Mouse (Mus musculus): Measurements from ENCODE around the gene Gstm7. TPM values are rescaled to one million over a fixed set of nuclear protein-coding genes. Genes with fewer than 3 reads are reported as not detected.
A peak's percentile ranks its signal among the peaks of the same experiment; 100 is the strongest.
"Not testable (repeated sequence)": the region's sequence is repeated elsewhere in the genome, so short reads cannot be mapped to it uniquely, and the experiment has no call there.

Gstm7 gene
- polyA plus RNA-seq (2014; fragmentation: Nextera tagmentation; extraction: Ambion mirVana), result 37.1 and 37.2 TPM in 2 replicates

DNA sequence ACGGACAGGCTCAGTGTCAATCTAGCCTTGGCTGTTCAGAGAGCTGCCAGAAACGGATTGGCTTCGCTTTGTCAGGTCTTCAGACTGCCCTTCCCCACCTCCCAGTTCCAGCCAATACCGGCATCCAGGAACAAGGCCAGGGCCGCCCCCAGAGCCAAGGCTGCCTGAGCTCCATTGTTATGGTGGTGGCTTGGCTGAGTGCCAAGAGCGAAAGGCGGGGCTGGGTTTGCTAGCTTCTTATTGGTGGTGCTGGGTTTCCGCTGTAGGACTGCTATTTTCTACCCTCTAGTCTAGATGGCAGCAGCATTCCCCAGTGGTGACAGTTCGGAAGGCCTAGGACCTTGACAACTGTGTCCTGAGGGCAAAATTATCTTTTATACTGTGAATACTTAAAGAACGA lies at the start of gene Gstm7:
Gstm7 (minus strand) TSS at position 148 of the 400 bp plus-strand sequence.
- DNase-seq (ENCODE audit: low spot score) (peak; percentile 99), ATAC-seq (ENCODE audit: insufficient number of reproducible peaks, low FRiP score, low TSS enrichment, low read depth) (peak; percentile 95)
- Histone ChIP-seq H3K4me1 (ENCODE audit: control insufficient read depth, insufficient read depth, low read length) (0 out of 2 replicates have a peak, but pooled peaks cover 2% of the 10 kb centered on the region), H3K4me2 (ENCODE audit: low read depth, severe bottlenecking) (peak within 1 kb of the TSS; percentile 47), H3K27ac (replicated peaks; ENCODE audit: low read depth, low read length) (0 out of 2 replicates have a peak within 1 kb of the TSS, but pooled peaks have one; percentile 33), H3K4me3 (ENCODE audit: low read depth, low read length) (peak within 1 kb of the TSS; percentile 20; the same call in 1 of the 2 replicates), H3K27me3 (ENCODE audit: control insufficient read depth, insufficient read depth, low read length) (no peaks in the 10 kb centered on the region), H3K9me3 (ENCODE audit: control insufficient read depth, low read length) (no peaks in the 10 kb centered on the region), H3K36me3 (ENCODE audit: control insufficient read depth, insufficient read depth, low read length) (no peaks in the 10 kb centered on the region), H3K9ac (ENCODE audit: low read length) (peak within 1 kb of the TSS; percentile 55)
- 9% methylated on average over 10 of the region's 10 CpGs for WGBS

DNA sequence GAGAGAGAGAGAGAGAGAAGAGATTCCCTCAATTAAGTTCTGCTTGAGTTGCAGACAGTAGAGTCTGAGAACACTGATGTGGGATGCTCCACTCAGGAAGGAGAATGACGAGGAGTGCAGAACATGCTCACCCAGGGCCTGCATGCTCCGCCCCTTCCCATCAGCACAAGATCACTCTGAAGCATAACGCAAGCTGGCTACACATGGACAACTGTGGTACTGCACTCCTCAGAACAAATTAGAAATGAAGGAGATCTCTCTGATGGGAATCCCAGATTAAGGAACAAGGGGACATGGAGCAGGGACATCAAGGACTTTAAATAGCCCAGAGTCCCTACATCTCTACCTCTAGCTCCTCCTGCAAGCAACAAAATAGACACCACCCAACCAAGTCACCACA lies 49.6 kb upstream of the Gstm7 start:
- Histone ChIP-seq H3K36me3 (ENCODE audit: control insufficient read depth, insufficient read depth, low read length) (no peaks in the 10 kb centered on the region), H3K4me3 (ENCODE audit: low read depth, low read length) (no peak overlapping the region), H3K27me3 (ENCODE audit: control insufficient read depth, insufficient read depth, low read length) (no peaks in the 10 kb centered on the region), H3K4me2 (ENCODE audit: low read depth, severe bottlenecking) (no peak overlapping the region), H3K4me1 (ENCODE audit: control insufficient read depth, insufficient read depth, low read length) (no peaks in the 10 kb centered on the region), H3K27ac (replicated peaks; ENCODE audit: low read depth, low read length) (no peak overlapping the region), H3K9ac (ENCODE audit: low read length) (no peak overlapping the region), H3K9me3 (ENCODE audit: control insufficient read depth, low read length) (no peaks in the 10 kb centered on the region)
- ATAC-seq (ENCODE audit: insufficient number of reproducible peaks, low FRiP score, low TSS enrichment, low read depth), result no peak
- no peak for DNase-seq (ENCODE audit: low spot score)
- WGBS, result 80% methylated on average over 3 of the region's 3 CpGs

DNA sequence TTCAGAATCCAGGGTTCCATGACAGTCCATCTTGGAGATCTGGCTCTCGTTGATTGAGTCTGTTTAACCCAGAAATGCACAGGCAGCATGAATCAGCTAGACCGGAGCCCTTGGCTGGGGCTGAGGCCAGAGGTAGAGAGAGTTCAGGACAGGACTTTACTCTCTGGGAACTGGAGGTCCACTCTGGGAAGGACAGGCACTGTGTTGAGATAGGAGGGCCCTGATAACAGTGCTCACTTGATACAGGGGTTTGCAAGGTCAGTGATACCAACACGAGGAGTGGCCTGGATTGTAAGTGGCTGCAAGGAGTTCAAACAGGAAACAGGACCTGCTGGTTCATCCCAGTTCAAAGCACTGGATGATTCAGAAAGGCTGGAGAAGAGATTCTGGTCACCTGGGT lies 46.1 kb upstream of the Gstm7 start:
- Histone ChIP-seq H3K27me3 (ENCODE audit: control insufficient read depth, insufficient read depth, low read length) (no peaks in the 10 kb centered on the region), H3K4me1 (ENCODE audit: control insufficient read depth, insufficient read depth, low read length) (no peaks in the 10 kb centered on the region), H3K9ac (ENCODE audit: low read length) (no peak overlapping the region), H3K4me2 (ENCODE audit: low read depth, severe bottlenecking) (no peak overlapping the region), H3K9me3 (ENCODE audit: control insufficient read depth, low read length) (no peaks in the 10 kb centered on the region), H3K36me3 (ENCODE audit: control insufficient read depth, insufficient read depth, low read length) (no peaks in the 10 kb centered on the region), H3K4me3 (ENCODE audit: low read depth, low read length) (no peak overlapping the region), H3K27ac (replicated peaks; ENCODE audit: low read depth, low read length) (no peak overlapping the region)
- 78% methylated on average over 3 of the region's 3 CpGs for WGBS
- DNase-seq (ENCODE audit: low spot score), result no peak
- ATAC-seq (ENCODE audit: insufficient number of reproducible peaks, low FRiP score, low TSS enrichment, low read depth), result no peak

DNA sequence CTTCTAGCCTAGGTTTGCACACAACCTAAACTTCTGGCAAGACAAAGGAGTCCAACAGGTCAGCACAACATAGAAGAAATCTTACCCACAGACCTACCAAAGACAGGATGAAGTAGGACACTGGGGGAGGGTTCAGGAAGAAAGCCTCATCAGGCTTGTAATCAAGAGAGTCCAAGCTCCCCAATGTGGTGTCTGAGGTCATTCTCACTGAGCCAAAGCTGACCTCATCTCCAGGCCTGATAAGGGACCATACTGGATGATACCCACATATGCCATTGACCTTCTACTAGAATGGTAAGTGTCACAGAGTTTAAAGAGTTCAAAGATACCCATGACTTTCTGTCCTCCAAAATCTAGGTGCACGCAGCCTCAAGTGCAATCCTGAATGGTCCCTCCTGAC lies 42.6 kb upstream of the Gstm7 start:
- WGBS, result 92% methylated on average over 1 of the region's 1 CpGs
- H3K27ac ChIP-seq (replicated peaks; ENCODE audit: low read depth, low read length), result no peak overlapping the region
- no peaks in the 10 kb centered on the region for H3K27me3 ChIP-seq (ENCODE audit: control insufficient read depth, insufficient read depth, low read length)
- no peaks in the 10 kb centered on the region for H3K4me1 ChIP-seq (ENCODE audit: control insufficient read depth, insufficient read depth, low read length)
- no peak overlapping the region for H3K9ac ChIP-seq (ENCODE audit: low read length)
- no peaks in the 10 kb centered on the region for H3K9me3 ChIP-seq (ENCODE audit: control insufficient read depth, low read length)
- ATAC-seq (ENCODE audit: insufficient number of reproducible peaks, low FRiP score, low TSS enrichment, low read depth), result no peak
- no peak for DNase-seq (ENCODE audit: low spot score)
- no peak overlapping the region for H3K4me3 ChIP-seq (ENCODE audit: low read depth, low read length)
- no peaks in the 10 kb centered on the region for H3K36me3 ChIP-seq (ENCODE audit: control insufficient read depth, insufficient read depth, low read length)
- no peak overlapping the region for H3K4me2 ChIP-seq (ENCODE audit: low read depth, severe bottlenecking)

DNA sequence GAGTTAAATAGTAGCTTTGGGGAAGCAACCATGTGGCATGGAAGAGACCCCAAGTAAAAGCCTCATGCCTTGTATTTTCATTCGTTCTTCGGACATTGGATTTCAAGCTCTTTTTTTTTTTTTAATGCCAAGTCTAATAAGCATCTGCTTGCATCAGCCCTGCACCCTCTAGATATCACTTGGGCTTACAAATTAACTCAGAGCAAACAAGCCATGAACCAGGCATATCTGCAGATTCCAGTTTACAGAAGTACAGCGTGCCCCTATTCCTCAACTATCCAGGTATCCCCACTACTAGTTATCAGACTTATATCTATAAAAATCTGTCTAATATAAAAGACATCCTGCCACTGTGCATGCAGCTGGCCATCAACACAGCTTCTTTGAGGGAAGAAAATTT lies 40.5 kb upstream of the Gstm7 start:
- no peak for ATAC-seq (ENCODE audit: insufficient number of reproducible peaks, low FRiP score, low TSS enrichment, low read depth)
- Histone ChIP-seq H3K4me2 (ENCODE audit: low read depth, severe bottlenecking) (no peak overlapping the region), H3K36me3 (ENCODE audit: control insufficient read depth, insufficient read depth, low read length) (no peaks in the 10 kb centered on the region), H3K4me1 (ENCODE audit: control insufficient read depth, insufficient read depth, low read length) (no peaks in the 10 kb centered on the region), H3K9me3 (ENCODE audit: control insufficient read depth, low read length) (no peaks in the 10 kb centered on the region), H3K9ac (ENCODE audit: low read length) (no peak overlapping the region), H3K27me3 (ENCODE audit: control insufficient read depth, insufficient read depth, low read length) (no peaks in the 10 kb centered on the region), H3K27ac (replicated peaks; ENCODE audit: low read depth, low read length) (no peak overlapping the region), H3K4me3 (ENCODE audit: low read depth, low read length) (no peak overlapping the region)
- 88% methylated on average over 3 of the region's 3 CpGs for WGBS
- no peak for DNase-seq (ENCODE audit: low spot score)

DNA sequence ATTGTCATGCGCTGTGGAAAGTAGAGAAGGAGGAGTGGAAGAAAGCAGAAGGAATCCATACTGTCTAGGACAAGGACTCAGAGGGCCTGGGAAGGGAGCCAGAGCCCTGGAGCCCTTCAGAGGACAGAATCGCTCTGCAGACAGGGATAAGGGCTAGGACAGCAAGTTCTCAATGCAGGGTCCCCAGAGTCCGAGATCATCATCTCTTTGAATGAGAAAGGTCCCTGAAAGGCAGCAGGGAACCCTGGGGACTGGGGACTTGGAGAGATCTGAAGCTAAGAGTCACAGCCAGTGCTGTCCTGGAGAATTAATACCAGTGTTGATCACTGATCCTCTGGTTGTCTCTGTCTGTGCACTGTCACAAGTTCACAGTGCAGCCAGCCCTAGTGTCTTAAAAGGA lies 39.5 kb upstream of the Gstm7 start:
- not testable (repeated sequence) for H3K36me3 ChIP-seq (ENCODE audit: control insufficient read depth, insufficient read depth, low read length); H3K9me3 ChIP-seq (ENCODE audit: control insufficient read depth, low read length); H3K9ac ChIP-seq (ENCODE audit: low read length); H3K27me3 ChIP-seq (ENCODE audit: control insufficient read depth, insufficient read depth, low read length); H3K4me2 ChIP-seq (ENCODE audit: low read depth, severe bottlenecking); H3K4me1 ChIP-seq (ENCODE audit: control insufficient read depth, insufficient read depth, low read length); H3K27ac ChIP-seq (replicated peaks; ENCODE audit: low read depth, low read length); ATAC-seq (ENCODE audit: insufficient number of reproducible peaks, low FRiP score, low TSS enrichment, low read depth); H3K4me3 ChIP-seq (ENCODE audit: low read depth, low read length); DNase-seq (ENCODE audit: low spot score)
- 59% methylated on average over 3 of the region's 3 CpGs for WGBS

DNA sequence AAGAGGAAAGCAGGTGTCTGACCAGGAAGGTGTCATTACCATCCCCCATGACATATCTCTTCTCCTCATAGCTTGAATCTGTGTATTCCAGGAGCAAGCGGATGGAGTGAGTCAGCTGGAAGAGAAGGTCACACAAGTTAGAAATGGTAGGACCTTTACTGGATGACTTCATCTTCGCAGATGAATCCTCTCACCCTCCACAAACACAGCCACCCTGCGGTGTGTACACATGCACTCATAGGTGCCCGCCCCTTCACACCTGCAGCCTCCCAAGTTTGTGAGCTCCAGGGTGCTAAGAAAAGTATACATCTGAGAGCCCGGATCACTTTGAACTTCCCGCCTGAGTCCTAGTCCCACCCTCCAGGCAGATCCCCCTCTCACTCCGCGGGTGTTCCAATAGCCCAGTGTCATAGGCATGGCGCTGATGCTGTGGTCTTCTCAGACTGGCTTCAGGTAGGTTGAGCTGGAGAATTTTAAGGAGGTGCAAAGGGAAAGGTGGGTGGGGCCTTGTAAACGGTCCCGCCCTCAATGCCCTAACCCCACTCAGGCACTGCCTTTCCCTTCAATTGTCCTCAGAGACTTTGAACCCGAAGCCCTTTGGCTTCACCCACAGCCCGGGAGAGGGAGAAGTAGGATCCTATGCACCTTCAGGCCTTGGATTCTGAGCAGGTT lies 37.2 kb upstream of the Gstm7 start, which contains the start of gene Gstm3:
Gstm3 (minus strand) TSS at position 560 of the 672 bp plus-strand sequence.
- no peak within 1 kb of the TSS for H3K9ac ChIP-seq (ENCODE audit: low read length)
- WGBS, result 47% methylated on average over 13 of the region's 13 CpGs

DNA sequence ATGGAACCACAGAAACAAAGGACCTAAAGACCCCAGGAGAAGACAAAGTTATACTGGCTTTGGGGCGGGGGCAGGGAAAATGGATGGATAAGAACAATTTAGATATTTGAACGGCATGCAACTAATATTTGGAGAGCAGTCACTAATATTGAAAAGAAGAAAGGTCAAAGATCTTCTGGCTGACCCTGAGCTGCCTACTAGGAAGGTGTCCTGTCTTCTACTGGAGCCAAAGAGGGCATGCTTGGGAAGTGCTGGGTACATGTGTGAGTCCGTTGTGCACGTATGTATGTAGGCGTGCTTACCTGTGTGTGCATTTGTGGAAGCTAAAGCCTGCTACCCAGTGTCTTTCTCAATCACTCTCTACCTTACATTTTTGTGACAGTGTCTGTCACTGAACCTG lies 35.0 kb upstream of the Gstm7 start:
- H3K9me3 ChIP-seq (ENCODE audit: control insufficient read depth, low read length), result no peaks in the 10 kb centered on the region
- H3K36me3 ChIP-seq (ENCODE audit: control insufficient read depth, insufficient read depth, low read length), result no peaks in the 10 kb centered on the region
- H3K4me3 ChIP-seq (ENCODE audit: low read depth, low read length), result no peak overlapping the region
- no peak for DNase-seq (ENCODE audit: low spot score)
- no peak for ATAC-seq (ENCODE audit: insufficient number of reproducible peaks, low FRiP score, low TSS enrichment, low read depth)
- H3K27me3 ChIP-seq (ENCODE audit: control insufficient read depth, insufficient read depth, low read length), result no peaks in the 10 kb centered on the region
- H3K4me1 ChIP-seq (ENCODE audit: control insufficient read depth, insufficient read depth, low read length), result no peaks in the 10 kb centered on the region
- H3K27ac ChIP-seq (replicated peaks; ENCODE audit: low read depth, low read length), result no peak overlapping the region
- 93% methylated on average over 5 of the region's 5 CpGs for WGBS
- no peak overlapping the region for H3K4me2 ChIP-seq (ENCODE audit: low read depth, severe bottlenecking)
- H3K9ac ChIP-seq (ENCODE audit: low read length), result no peak overlapping the region

More for the DNA sequence above, 37.2 kb upstream of the Gstm7 start, which contains the start of gene Gstm3:
- no peak within 1 kb of the TSS for H3K4me2 ChIP-seq (ENCODE audit: low read depth, severe bottlenecking)
- no peaks in the 10 kb centered on the region for H3K4me1 ChIP-seq (ENCODE audit: control insufficient read depth, insufficient read depth, low read length)
- no peak for DNase-seq (ENCODE audit: low spot score)
- no peak within 1 kb of the TSS for H3K27ac ChIP-seq (replicated peaks; ENCODE audit: low read depth, low read length)
- no peak within 1 kb of the TSS for H3K4me3 ChIP-seq (ENCODE audit: low read depth, low read length)
- ATAC-seq (ENCODE audit: insufficient number of reproducible peaks, low FRiP score, low TSS enrichment, low read depth), result 0 out of 2 replicates have a peak, but pooled peaks have one; percentile 13
- no peaks in the 10 kb centered on the region for H3K36me3 ChIP-seq (ENCODE audit: control insufficient read depth, insufficient read depth, low read length)
- H3K27me3 ChIP-seq (ENCODE audit: control insufficient read depth, insufficient read depth, low read length), result no peaks in the 10 kb centered on the region
- H3K9me3 ChIP-seq (ENCODE audit: control insufficient read depth, low read length), result no peaks in the 10 kb centered on the region

All from limb, embryonic 11.5 days (tissue).